In genomic region chr2:173702867-173703237, GRCm38 (mm10) we compare ENCODE assay signal across 17 mouse cellular contexts. TPM values are rescaled to one million over a fixed set of nuclear protein-coding genes. Genes with fewer than 3 reads are reported as not detected.
A peak's percentile ranks its signal among the peaks of the same experiment; 100 is the strongest.
DNase-seq lines count a peak whose midpoint lies in the region; ATAC-seq and TF ChIP-seq lines count a peak whose summit lies in the region.
"Had no signal": no experiment of that assay in that cellular context is flagged by ENCODE, and none has a peak within 500 bp of the region (broad histone marks: within the 10 kb centered on the region; RNA-seq: fewer than 3 reads in every experiment).

No protein-coding gene starts in this region.

- no peaks in the 10 kb centered on the region for H3K27me3 ChIP-seq in heart, embryonic 15.5 days
- H3K27me3 ChIP-seq in liver, adult 2 months (ENCODE audit: control insufficient read depth, insufficient read depth, low read length), result no peaks in the 10 kb centered on the region
- no peaks in the 10 kb centered on the region for H3K27me3 ChIP-seq in limb, embryonic 13.5 days
- H3K27me3 ChIP-seq: embryonic facial prominence, embryonic 15.5 days; forebrain, embryonic 12.5 days; midbrain, embryonic 12.5 days had no signal

- WGBS in heart, embryonic 15.5 days, result 75% methylated on average over 12 of the region's 12 CpGs
- WGBS in liver, adult 2 months, result 83% methylated on average over 12 of the region's 12 CpGs
- 67% methylated on average over 12 of the region's 12 CpGs for WGBS in limb, embryonic 13.5 days

- TF ChIP-seq POLR2A in liver, adult 2 months (IDR thresholded peaks at IDR 0.05; ENCODE audit: extremely low read depth, insufficient read depth, low read length), result no peak

- no peak overlapping the region for H3K9ac ChIP-seq in heart, embryonic 15.5 days
- H3K9ac ChIP-seq in liver, adult 2 months (ENCODE audit: low read depth, low read length), result no peak overlapping the region
- H3K9ac ChIP-seq in limb, embryonic 13.5 days, result no peak overlapping the region
- H3K9ac ChIP-seq: embryonic facial prominence, embryonic 15.5 days; forebrain, embryonic 12.5 days; midbrain, embryonic 12.5 days had no signal

- no peak for DNase-seq in heart, postnatal 10 days
- DNase-seq in liver, adult 2 months (ENCODE audit: extremely low read depth, low read depth, low spot score), result no peak
- no peak for DNase-seq in liver
- DNase-seq in adrenal gland, postnatal 36 days, result no peak
- DNase-seq in spleen, postnatal 14 days (ENCODE audit: low spot score in 2 of 2), result no peak
- DNase-seq: layer of hippocampus, adult 9-11 months; thymus, postnatal 14 days had no signal

- no peak for TF ChIP-seq CTCF in liver, adult 2 months (IDR thresholded peaks at IDR 0.05; ENCODE audit: low read depth, low read length)

- no peaks in the 10 kb centered on the region for H3K79me2 ChIP-seq in liver, adult 2 months (ENCODE audit: control insufficient read depth, insufficient read depth, low read length)

- H3K36me3 ChIP-seq in heart, embryonic 15.5 days, result peaks cover 27% of the 10 kb centered on the region
- peaks cover 29% of the 10 kb centered on the region for H3K36me3 ChIP-seq in liver, adult 2 months (ENCODE audit: control insufficient read depth, insufficient read depth, low read length)
- peaks cover 63% of the 10 kb centered on the region for H3K36me3 ChIP-seq in limb, embryonic 13.5 days

- H3K9me3 ChIP-seq in heart, embryonic 15.5 days (replicated peaks), result no peaks in the 10 kb centered on the region
- H3K9me3 ChIP-seq in limb, embryonic 13.5 days, result no peaks in the 10 kb centered on the region
- H3K9me3 ChIP-seq: embryonic facial prominence, embryonic 15.5 days; forebrain, embryonic 12.5 days; midbrain, embryonic 12.5 days had no signal

- H3K27ac ChIP-seq in heart, embryonic 15.5 days, result peak overlapping the region; percentile 77
- 0 out of 2 replicates have a peak overlapping the region, but pooled peaks have one; percentile 29 for H3K27ac ChIP-seq in liver, adult 2 months (replicated peaks; ENCODE audit: insufficient read depth, low read depth, low read length)
- H3K27ac ChIP-seq in limb, embryonic 13.5 days, result peak overlapping the region; percentile 81
- H3K27ac ChIP-seq: midbrain, embryonic 12.5 days had no signal

- intact Hi-C loops in heart, postnatal 10 days (cut with DNase I), result no loop called here

- no peak overlapping the region for H3K4me2 ChIP-seq in heart, embryonic 15.5 days
- H3K4me2 ChIP-seq in limb, embryonic 13.5 days (replicated peaks), result no peak overlapping the region
- H3K4me2 ChIP-seq: embryonic facial prominence, embryonic 15.5 days; forebrain, embryonic 12.5 days; midbrain, embryonic 12.5 days had no signal

- H3K4me1 ChIP-seq in heart, embryonic 15.5 days (replicated peaks), result peaks cover 24% of the 10 kb centered on the region
- H3K4me1 ChIP-seq in liver, adult 2 months (ENCODE audit: control insufficient read depth, insufficient read depth, low read length), result no peaks in the 10 kb centered on the region
- peaks cover 26% of the 10 kb centered on the region for H3K4me1 ChIP-seq in limb, embryonic 13.5 days
- H3K4me1 ChIP-seq: forebrain, embryonic 12.5 days; midbrain, embryonic 12.5 days had no signal

- H3K4me3 ChIP-seq in heart, embryonic 15.5 days, result no peak overlapping the region
- no peak overlapping the region for H3K4me3 ChIP-seq in liver, adult 2 months (ENCODE audit: insufficient read depth, low read depth, low read length)
- H3K4me3 ChIP-seq in limb, embryonic 13.5 days, result no peak overlapping the region
- H3K4me3 ChIP-seq: embryonic facial prominence, embryonic 15.5 days; forebrain, embryonic 12.5 days; midbrain, embryonic 12.5 days had no signal

- ATAC-seq in heart, embryonic 15.5 days (replicated peaks; ENCODE audit: insufficient number of reproducible peaks, insufficient read depth, low FRiP score, low read depth), result peak; percentile 30; the same call in 1 of the 2 replicates
- ATAC-seq in granulocyte monocyte progenitor cell, adult 5-6 weeks (replicated peaks; ENCODE audit: poor library complexity, severe bottlenecking), result peak; percentile 60
- ATAC-seq in limb, embryonic 13.5 days (ENCODE audit: low FRiP score, low read depth), result no peak; the same call in none of the 2 replicates

RNA-seq across cellular contexts. Expression of gene 1700010B08Rik, which starts 16.4 kb away (rescaled TPM):
- polyA plus RNA-seq in heart, embryonic 15.5 days (2015; fragmentation: Nextera tagmentation; extraction: Ambion mirVana), result not detected in 2 replicates
- not detected for total RNA-seq in heart, postnatal 10 days (2021)
- not detected in 2 replicates for total RNA-seq in liver, adult 2 months (2014; rRNA removed)
- not detected in 2 replicates for polyA plus RNA-seq in liver, adult 2 months (2012; rRNA removed)
- not detected in 2 replicates for total RNA-seq in granulocyte monocyte progenitor cell, adult 5-6 weeks (2014; fragmentation: Nextera tagmentation)
- not detected in 2 replicates for total RNA-seq in granulocyte monocyte progenitor cell, adult 5-6 weeks (2017)
- not detected in 2 replicates for polyA plus RNA-seq in limb, embryonic 13.5 days (2015; fragmentation: Nextera tagmentation; extraction: Ambion mirVana)
- total RNA-seq in adrenal gland, postnatal 36 days (2021), result not detected
- total RNA-seq: adrenal gland, postnatal 25 days; common myeloid progenitor, adult 5-6 weeks; hematopoietic stem cell, adult 5-6 weeks; left cerebral cortex, postnatal 36 days had no signal
- polyA plus RNA-seq: embryonic facial prominence, embryonic 15.5 days; forebrain, embryonic 12.5 days; midbrain, embryonic 12.5 days had no signal

RNA-seq across cellular contexts. Expression of gene Vapb, which starts 34.5 kb away (rescaled TPM):
- 8.0 and 9.8 TPM in 2 replicates for polyA plus RNA-seq in heart, embryonic 15.5 days (2015; fragmentation: Nextera tagmentation; extraction: Ambion mirVana)
- 100 to 1,000 TPM; 101 to 108 TPM for total RNA-seq in heart, postnatal 10 days (2021)
- total RNA-seq in liver, adult 2 months (2014; rRNA removed), result 16.0 and 18.8 TPM in 2 replicates
- 10.2 and 11.5 TPM in 2 replicates for polyA plus RNA-seq in liver, adult 2 months (2012; rRNA removed)
- total RNA-seq in granulocyte monocyte progenitor cell, adult 5-6 weeks (2014; fragmentation: Nextera tagmentation), result 8.7 and 19.3 TPM in 2 replicates
- 62.4 and 90.0 TPM in 2 replicates for total RNA-seq in granulocyte monocyte progenitor cell, adult 5-6 weeks (2017)
- 10.2 and 11.0 TPM in 2 replicates for polyA plus RNA-seq in limb, embryonic 13.5 days (2015; fragmentation: Nextera tagmentation; extraction: Ambion mirVana)
- total RNA-seq in adrenal gland, postnatal 36 days (2021), result 100 to 1,000 TPM; 177 to 196 TPM

RNA-seq across cellular contexts. Expression of gene Rab22a, which starts 43.3 kb away (rescaled TPM):
- 29.7 and 32.5 TPM in 2 replicates for polyA plus RNA-seq in heart, embryonic 15.5 days (2015; fragmentation: Nextera tagmentation; extraction: Ambion mirVana)
- total RNA-seq in heart, postnatal 10 days (2021), result 10 to 100 TPM; 30.2 to 30.4 TPM
- total RNA-seq in liver, adult 2 months (2014; rRNA removed), result 8.6 and 11.0 TPM in 2 replicates
- polyA plus RNA-seq in liver, adult 2 months (2012; rRNA removed), result 20.2 and 25.1 TPM in 2 replicates
- total RNA-seq in granulocyte monocyte progenitor cell, adult 5-6 weeks (2014; fragmentation: Nextera tagmentation), result 9.0 and 9.6 TPM in 2 replicates
- total RNA-seq in granulocyte monocyte progenitor cell, adult 5-6 weeks (2017), result 5.5 and 5.9 TPM in 2 replicates
- polyA plus RNA-seq in limb, embryonic 13.5 days (2015; fragmentation: Nextera tagmentation; extraction: Ambion mirVana), result 39.4 and 46.4 TPM in 2 replicates
- 10 to 100 TPM; 34.5 to 37.4 TPM for total RNA-seq in adrenal gland, postnatal 36 days (2021)

Comparison
In these comparisons a context has a peak if more than half of its experiments do, and no peak if none do; other contexts are left out.
1. H3K27ac ChIP-seq: peak in every context shown above with its lines; median percentile 81 in limb, embryonic 13.5 days; 77 in heart, embryonic 15.5 days; 29 in liver, adult 2 months.